Mouse (Mus musculus): ENCODE measurements around the gene Rpl3l. TPM values are rescaled to one million over a fixed set of nuclear protein-coding genes. Genes with fewer than 3 reads are reported as not detected.
A peak's percentile ranks its signal among the peaks of the same experiment; 100 is the strongest.

Rpl3l gene
- polyA plus RNA-seq (2016; fragmentation: Nextera tagmentation; extraction: Ambion mirVana) = not detected in 2 replicates

DNA sequence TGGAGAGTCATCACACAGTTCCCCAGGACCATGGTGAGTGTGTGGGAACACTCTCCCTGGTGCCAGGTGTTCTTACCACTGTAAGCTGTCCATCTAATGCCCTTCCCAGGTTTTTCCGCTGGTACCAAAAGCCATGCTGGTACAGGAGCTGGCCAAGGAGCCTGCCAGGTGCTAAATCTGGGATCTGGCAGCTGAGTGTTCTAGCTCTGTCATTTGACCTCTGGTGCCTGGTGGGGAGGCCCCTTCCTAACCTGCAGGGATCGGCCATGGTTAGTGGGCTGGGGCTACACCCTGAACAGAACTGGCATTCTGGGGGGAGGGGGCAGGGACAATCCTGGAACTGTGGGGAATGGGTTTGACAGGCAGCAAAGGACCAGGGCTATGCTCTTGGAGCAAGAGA lies at the start of gene Rpl3l:
Gene Rpl3l (plus strand): TSS at position 203 of the 400 bp plus-strand sequence.
- H3K9ac ChIP-seq (replicated peaks) = no peak within 1 kb of the TSS; the same call in 1 of the 2 replicates
- H3K4me3 ChIP-seq (replicated peaks) = no peak within 1 kb of the TSS
- peaks cover 10% of the 10 kb centered on the region for H3K4me1 ChIP-seq (replicated peaks)
- peaks cover 14% of the 10 kb centered on the region; the same call in 1 of the 2 replicates for H3K27me3 ChIP-seq
- H3K9me3 ChIP-seq = no peaks in the 10 kb centered on the region
- 58% methylated on average over 2 of the region's 2 CpGs for WGBS
- ATAC-seq (ENCODE audit: insufficient number of reproducible peaks, insufficient read depth, low FRiP score, low TSS enrichment, low read depth) = no peak
- no peak within 1 kb of the TSS for H3K27ac ChIP-seq
- no peak within 1 kb of the TSS for H3K4me2 ChIP-seq
- peaks cover under 1% of the 10 kb centered on the region for H3K36me3 ChIP-seq

DNA sequence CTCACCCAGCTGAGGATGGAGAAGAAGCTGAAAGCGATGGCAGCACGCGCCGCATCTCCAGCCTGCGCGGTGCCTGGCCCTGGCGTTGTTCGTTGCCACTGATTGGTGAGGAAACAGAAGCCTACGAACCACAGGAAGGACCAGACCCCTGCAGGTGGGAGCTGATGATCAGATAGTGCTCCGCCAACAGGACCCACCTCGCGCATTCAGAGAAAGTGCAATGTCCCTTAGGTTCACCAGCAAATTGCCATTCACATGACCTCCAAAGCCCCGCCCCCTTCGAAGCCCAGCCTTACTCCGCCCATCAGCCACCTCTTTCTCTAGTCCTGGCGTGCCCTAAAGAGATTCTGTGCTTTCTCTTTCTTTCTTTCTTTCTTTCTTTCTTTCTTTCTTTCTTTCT lies 41.1 kb upstream of the Rpl3l start:
- ATAC-seq (ENCODE audit: insufficient number of reproducible peaks, insufficient read depth, low FRiP score, low TSS enrichment, low read depth) = no peak
- H3K27me3 ChIP-seq = peaks cover 56% of the 10 kb centered on the region
- no peak overlapping the region for H3K9ac ChIP-seq (replicated peaks)
- H3K27ac ChIP-seq = no peak overlapping the region
- peak overlapping the region; percentile 16; the same call in 1 of the 2 replicates for H3K4me3 ChIP-seq (replicated peaks)
- peaks cover 11% of the 10 kb centered on the region for H3K36me3 ChIP-seq
- H3K4me2 ChIP-seq = peak overlapping the region; percentile 44
- 22% methylated on average over 16 of the region's 16 CpGs for WGBS
- H3K9me3 ChIP-seq = no peaks in the 10 kb centered on the region
- H3K4me1 ChIP-seq (replicated peaks) = peaks cover 15% of the 10 kb centered on the region

DNA sequence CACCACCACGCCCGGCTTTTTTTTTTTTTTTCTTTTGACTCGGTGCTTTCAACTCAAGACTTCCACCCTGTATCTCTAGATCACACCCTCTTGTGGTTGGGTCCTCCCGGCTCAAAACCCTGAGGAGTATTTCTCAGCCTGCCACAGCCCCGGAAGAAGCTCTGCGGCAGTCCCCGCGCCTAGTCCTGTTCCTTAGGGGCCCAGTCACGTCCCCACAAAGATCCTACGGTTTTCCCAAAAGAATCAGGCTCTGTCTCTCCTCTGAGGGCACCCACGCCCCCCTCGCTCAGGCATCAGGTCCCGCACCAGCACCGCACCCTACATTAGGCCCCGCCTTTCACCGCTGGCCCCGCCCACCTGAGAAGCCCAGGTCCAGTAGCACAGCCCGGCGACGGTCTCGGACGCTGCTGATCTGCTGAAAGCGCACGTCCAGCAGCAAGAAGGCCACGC lies 40.4 kb upstream of the Rpl3l start:
- H3K36me3 ChIP-seq = peaks cover 8% of the 10 kb centered on the region
- peak overlapping the region; percentile 37; the same call in 1 of the 2 replicates for H3K9ac ChIP-seq (replicated peaks)
- H3K27ac ChIP-seq = no peak overlapping the region
- H3K27me3 ChIP-seq = peaks cover 61% of the 10 kb centered on the region
- peak overlapping the region; percentile 29 for H3K4me3 ChIP-seq (replicated peaks)
- no peak for ATAC-seq (ENCODE audit: insufficient number of reproducible peaks, insufficient read depth, low FRiP score, low TSS enrichment, low read depth)
- no peaks in the 10 kb centered on the region for H3K9me3 ChIP-seq
- 3% methylated on average over 25 of the region's 25 CpGs for WGBS
- peaks cover 15% of the 10 kb centered on the region for H3K4me1 ChIP-seq (replicated peaks)
- peak overlapping the region; percentile 52 for H3K4me2 ChIP-seq

DNA sequence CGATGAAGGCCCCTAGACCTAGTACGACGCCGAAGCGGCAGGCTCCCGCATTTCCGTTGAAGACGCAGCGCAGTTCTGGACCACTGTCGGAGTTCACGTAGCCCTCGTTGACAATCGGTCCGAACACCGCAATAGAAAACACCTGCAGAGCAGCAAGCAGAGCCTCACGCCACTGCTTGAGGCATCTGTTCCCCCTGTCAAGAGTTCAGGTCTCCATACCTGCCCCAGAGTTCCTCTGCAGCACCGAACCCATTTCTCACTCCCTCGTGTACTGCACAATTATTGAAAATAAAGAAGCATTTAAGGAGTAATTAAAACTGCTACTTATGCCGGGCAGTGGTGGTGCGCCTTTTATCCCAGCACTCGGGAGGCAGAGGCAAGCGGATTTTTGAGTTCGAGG lies 40.0 kb upstream of the Rpl3l start:
- Histone ChIP-seq H3K9ac (replicated peaks) (peak overlapping the region; percentile 37; the same call in 1 of the 2 replicates), H3K4me3 (replicated peaks) (peak overlapping the region; percentile 29), H3K9me3 (no peaks in the 10 kb centered on the region), H3K36me3 (peaks cover 8% of the 10 kb centered on the region), H3K27me3 (peaks cover 63% of the 10 kb centered on the region), H3K27ac (no peak overlapping the region), H3K4me1 (replicated peaks) (peaks cover 15% of the 10 kb centered on the region), H3K4me2 (peak overlapping the region; percentile 52)
- ATAC-seq (ENCODE audit: insufficient number of reproducible peaks, insufficient read depth, low FRiP score, low TSS enrichment, low read depth) = no peak
- 18% methylated on average over 23 of the region's 23 CpGs for whole genome bisulfite sequencing

DNA sequence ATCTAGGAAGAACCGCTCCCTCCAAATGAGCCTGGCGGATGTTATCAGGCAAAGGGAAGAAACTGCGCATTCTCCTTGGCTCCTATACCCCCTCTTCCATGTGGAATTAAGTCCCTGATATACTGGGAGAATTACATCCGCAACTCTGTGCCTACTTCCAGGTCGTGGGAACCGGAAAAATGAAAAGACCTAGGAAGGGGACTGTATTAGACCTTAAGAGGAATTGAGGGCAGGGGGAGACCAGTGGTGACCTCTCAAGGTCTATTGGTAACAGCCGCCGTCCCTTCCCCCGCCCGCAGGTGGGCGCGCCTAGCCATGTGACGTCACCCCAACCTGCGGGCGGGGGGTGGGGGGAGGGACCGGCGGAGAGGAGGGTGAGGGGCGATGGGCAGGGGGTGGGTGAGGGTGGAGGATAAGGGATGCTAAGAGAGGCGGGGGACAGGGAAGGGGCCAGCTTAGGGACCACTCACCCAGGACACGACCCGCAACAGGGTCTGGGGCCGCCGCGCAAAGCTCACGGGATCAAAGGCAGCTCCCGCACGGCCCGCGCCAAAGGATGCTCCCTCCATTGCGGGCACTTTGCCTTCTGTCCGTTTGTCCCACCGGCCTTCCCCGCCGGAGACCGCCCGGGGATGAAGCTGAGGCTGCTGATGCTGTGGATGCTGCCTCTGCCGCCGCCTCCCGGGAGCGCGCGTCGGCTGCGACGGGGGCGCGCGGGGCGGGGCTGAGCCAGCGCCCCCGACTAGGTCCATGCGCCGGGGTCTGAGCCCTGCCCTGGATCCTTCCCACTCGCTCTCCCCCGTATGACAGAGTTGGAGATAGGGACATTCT lies 38.2 kb upstream of the Rpl3l start, which contains the start of gene Syngr3:
Gene Syngr3 (minus strand): TSS at position 705 of the 831 bp plus-strand sequence.
- Histone ChIP-seq H3K4me3 (replicated peaks) (peak within 1 kb of the TSS; percentile 70), H3K27ac (no peak within 1 kb of the TSS), H3K4me2 (peak within 1 kb of the TSS; percentile 94), H3K4me1 (replicated peaks) (peaks cover 19% of the 10 kb centered on the region), H3K36me3 (peaks cover 21% of the 10 kb centered on the region), H3K27me3 (peaks cover 63% of the 10 kb centered on the region), H3K9me3 (no peaks in the 10 kb centered on the region), H3K9ac (replicated peaks) (peak within 1 kb of the TSS; percentile 74)
- WGBS = 1% methylated on average over 50 of the region's 55 CpGs
- ATAC-seq (ENCODE audit: insufficient number of reproducible peaks, insufficient read depth, low FRiP score, low TSS enrichment, low read depth) = peak; percentile 35; the same call in 1 of the 2 replicates

DNA sequence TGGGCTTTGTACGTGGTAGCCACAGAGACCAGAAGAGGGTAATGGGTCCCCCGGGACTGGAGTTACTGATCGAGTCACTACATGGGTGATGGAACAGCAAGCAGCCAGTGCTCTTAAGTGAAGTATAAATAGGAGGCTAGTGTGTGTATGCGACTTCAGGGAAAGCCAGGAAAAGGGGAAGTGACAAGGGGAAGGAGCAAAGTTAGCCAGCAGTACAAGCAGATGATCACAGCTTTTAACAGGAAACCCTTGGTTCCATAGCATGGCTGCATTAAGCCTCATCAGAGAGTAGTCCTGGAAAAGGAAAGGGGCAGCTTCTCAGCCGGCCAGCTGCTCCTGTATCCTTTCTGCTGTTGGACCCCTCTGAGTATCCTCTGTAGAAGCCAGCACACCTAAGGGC lies 35.2 kb upstream of the Rpl3l start:
- no peak for ATAC-seq (ENCODE audit: insufficient number of reproducible peaks, insufficient read depth, low FRiP score, low TSS enrichment, low read depth)
- H3K9ac ChIP-seq (replicated peaks) = no peak overlapping the region
- no peak overlapping the region for H3K4me2 ChIP-seq
- peaks cover 21% of the 10 kb centered on the region for H3K36me3 ChIP-seq
- H3K4me3 ChIP-seq (replicated peaks) = no peak overlapping the region
- H3K4me1 ChIP-seq (replicated peaks) = peaks cover 30% of the 10 kb centered on the region
- 90% methylated on average over 5 of the region's 5 CpGs for WGBS
- peaks cover 46% of the 10 kb centered on the region for H3K27me3 ChIP-seq
- H3K27ac ChIP-seq = no peak overlapping the region
- no peaks in the 10 kb centered on the region for H3K9me3 ChIP-seq

DNA sequence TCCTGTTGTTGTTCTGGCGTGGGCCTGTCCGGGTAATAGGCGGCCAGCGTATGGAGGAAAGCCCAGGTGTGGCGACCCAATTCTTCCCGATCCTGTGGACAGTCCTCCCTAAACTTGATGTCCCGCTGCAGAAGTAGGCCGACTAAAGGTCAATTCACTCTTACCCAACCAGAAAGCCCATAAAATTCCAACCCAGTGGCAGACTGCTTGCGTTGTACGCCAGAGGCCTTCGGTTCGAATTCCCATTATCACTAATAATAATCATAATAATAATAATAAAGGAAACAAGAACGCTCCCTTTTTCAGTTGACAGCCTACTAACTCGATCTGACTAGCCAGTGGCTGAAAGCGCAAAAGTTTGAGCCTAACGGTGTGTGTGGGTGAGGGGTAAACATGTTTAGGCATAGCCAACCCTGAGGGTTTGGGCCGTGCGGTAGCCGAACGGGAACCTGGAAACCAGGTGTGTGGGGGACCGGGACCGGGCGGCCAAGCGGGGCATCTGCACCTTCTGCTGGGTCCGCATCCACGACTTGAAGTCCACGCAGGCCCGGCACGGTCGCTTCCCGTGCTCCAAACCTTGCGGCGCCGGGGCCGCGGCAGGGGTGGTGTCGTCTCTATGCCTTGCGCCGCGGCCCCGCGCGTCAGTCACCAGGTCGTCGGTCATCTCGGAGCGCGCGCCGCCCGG lies 32.2 kb upstream of the Rpl3l start:
- WGBS = 8% methylated on average over 44 of the region's 51 CpGs
- Histone ChIP-seq H3K27me3 (peaks cover 15% of the 10 kb centered on the region), H3K9ac (replicated peaks) (peak overlapping the region; percentile 87), H3K9me3 (no peaks in the 10 kb centered on the region), H3K4me2 (peak overlapping the region; percentile 73), H3K36me3 (peaks cover 32% of the 10 kb centered on the region), H3K4me1 (replicated peaks) (peaks cover 24% of the 10 kb centered on the region), H3K4me3 (replicated peaks) (peak overlapping the region; percentile 88), H3K27ac (peak overlapping the region; percentile 91)
- peak; percentile 21; the same call in 1 of the 2 replicates for ATAC-seq (ENCODE audit: insufficient number of reproducible peaks, insufficient read depth, low FRiP score, low TSS enrichment, low read depth)

DNA sequence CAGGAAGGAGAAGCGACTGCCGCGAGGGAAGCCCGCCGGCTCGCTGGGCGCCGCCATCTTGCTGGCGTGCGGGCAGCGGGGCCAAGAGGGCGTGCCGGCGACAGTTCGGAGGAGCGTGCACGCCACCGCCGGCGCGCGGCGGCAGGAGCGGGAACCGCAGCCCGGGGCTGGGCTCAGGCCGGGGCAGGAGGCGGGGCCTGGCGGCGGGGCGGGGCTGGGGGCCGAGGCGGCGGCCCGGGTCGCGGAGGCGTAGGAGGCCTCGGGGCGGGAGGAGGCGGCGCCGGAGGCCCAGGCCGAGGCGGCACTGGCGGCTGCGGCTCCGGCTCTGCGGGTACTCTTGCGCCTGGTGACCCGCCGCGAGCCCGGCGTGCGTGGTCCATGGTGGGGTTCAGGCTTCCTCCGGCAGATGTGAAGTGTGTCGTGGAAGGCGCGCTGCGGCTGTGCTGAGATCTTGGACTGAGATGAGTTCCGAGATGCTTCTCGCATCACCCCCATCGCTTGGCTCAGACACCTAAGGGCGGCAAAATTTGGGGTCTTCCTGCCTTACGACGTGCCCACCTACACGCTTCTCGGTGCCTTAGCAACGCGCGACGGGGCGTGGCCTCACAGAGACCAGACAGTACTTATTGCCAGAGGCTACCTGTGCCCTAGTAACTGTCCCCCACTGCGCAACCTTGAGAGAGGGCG lies 31.5 kb upstream of the Rpl3l start, which contains the start of the genes Gfer and Noxo1:
Gene Gfer (minus strand): TSS at position 146 of the 687 bp plus-strand sequence.
Gene Noxo1 (plus strand): TSS at position 224 of the 687 bp plus-strand sequence.
- peak within 1 kb of the TSS; percentile 88 for H3K4me3 ChIP-seq (replicated peaks)
- H3K9ac ChIP-seq (replicated peaks) = peak within 1 kb of the TSS; percentile 87
- peak within 1 kb of the TSS; percentile 91 for H3K27ac ChIP-seq
- H3K4me1 ChIP-seq (replicated peaks) = peaks cover 24% of the 10 kb centered on the region
- peak within 1 kb of the TSS; percentile 73 for H3K4me2 ChIP-seq
- ATAC-seq (ENCODE audit: insufficient number of reproducible peaks, insufficient read depth, low FRiP score, low TSS enrichment, low read depth) = peak; percentile 80
- WGBS = under 1% methylated on average over 76 of the region's 76 CpGs
- H3K36me3 ChIP-seq = peaks cover 39% of the 10 kb centered on the region
- no peaks in the 10 kb centered on the region for H3K9me3 ChIP-seq
- peaks cover 8% of the 10 kb centered on the region for H3K27me3 ChIP-seq

DNA sequence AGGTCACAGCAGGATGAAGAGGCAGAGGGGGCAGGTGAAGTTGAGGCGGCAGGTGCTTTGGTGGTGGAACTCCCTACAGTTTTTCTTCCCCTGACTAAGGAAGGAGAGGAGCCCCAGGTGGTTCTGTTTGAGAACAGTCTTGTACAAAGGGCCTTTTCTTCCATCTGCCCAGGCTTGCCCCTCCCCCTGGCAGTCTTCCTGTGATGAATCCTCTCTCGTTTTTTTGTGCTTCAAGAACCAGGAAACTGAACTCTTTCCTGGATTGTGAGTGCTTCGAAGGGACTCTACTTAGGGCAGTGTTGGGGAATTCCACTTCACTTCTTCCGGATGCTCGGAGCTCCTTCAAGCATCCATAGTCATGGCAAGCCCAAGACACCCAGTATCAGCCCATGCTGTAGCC lies 29.6 kb upstream of the Rpl3l start:
- no peak for ATAC-seq (ENCODE audit: insufficient number of reproducible peaks, insufficient read depth, low FRiP score, low TSS enrichment, low read depth)
- Histone ChIP-seq H3K4me2 (no peak overlapping the region; the same call in 1 of the 2 replicates), H3K36me3 (peaks cover 46% of the 10 kb centered on the region), H3K4me1 (replicated peaks) (peaks cover 24% of the 10 kb centered on the region), H3K27ac (0 out of 2 replicates have a peak overlapping the region, but pooled peaks have one; percentile 23), H3K4me3 (replicated peaks) (no peak overlapping the region), H3K9me3 (no peaks in the 10 kb centered on the region), H3K27me3 (no peaks in the 10 kb centered on the region), H3K9ac (replicated peaks) (no peak overlapping the region)
- 36% methylated on average over 5 of the region's 5 CpGs for WGBS

DNA sequence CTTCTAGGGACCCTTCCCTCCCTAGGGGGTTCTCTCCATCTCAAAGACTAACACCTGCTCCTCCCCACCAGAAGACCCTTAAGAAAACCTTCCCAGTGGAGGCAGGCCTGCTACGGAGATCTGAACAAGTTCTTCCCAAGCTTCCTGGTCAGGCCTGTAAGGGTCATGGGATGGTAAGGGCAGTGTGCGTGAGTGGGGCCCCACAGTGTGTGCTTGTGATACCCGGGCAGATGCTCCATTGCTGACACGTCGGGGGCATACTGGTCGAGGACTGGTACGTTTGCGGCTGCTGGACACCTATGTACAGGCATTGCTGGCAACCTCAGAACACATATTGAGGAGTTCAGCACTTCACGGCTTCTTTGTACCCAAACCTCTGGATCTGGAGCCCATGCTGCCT lies 28.9 kb upstream of the Rpl3l start:
- Histone ChIP-seq H3K9ac (replicated peaks) (no peak overlapping the region), H3K4me2 (no peak overlapping the region), H3K4me1 (replicated peaks) (peaks cover 24% of the 10 kb centered on the region), H3K9me3 (no peaks in the 10 kb centered on the region), H3K27me3 (no peaks in the 10 kb centered on the region), H3K27ac (no peak overlapping the region), H3K36me3 (peaks cover 47% of the 10 kb centered on the region), H3K4me3 (replicated peaks) (no peak overlapping the region)
- ATAC-seq (ENCODE audit: insufficient number of reproducible peaks, insufficient read depth, low FRiP score, low TSS enrichment, low read depth) = no peak
- 71% methylated on average over 9 of the region's 9 CpGs for WGBS

Measured in limb, embryonic 12.5 days (tissue).